Mouse (Mus musculus) stomach, embryonic 14.5 days (tissue): ENCODE measurements around the gene Cbx3. TPM values are rescaled to one million over a fixed set of nuclear protein-coding genes. Genes with fewer than 3 reads are reported as not detected.

ENCODE experiments used
- ATAC-seq: fragments of 200-750 bp; cut with Nextera tagmentation; 2 replicates; pipeline ENCODE4 v1.8.0; 2017; ENCODE audit warnings: low read depth, moderate TSS enrichment; ENCODE audit not compliant: insufficient number of reproducible peaks, insufficient read depth, low FRiP score
- H3K27ac ChIP-seq: fragments of 300-500 bp; sonication (generic); 2 replicates; pipeline ENCODE4 v1.5.1; 2014; ENCODE audit warnings: mild to moderate bottlenecking, low read length, moderate library complexity, mixed read lengths
- H3K27me3 ChIP-seq: fragments of 300-500 bp; sonication (generic); 2 replicates; pipeline ENCODE4 v1.6.1; 2014; ENCODE audit warnings: low read length, control low read depth, mixed read lengths; ENCODE audit not compliant: control insufficient read depth, insufficient read depth
- H3K36me3 ChIP-seq: fragments of 300-500 bp; sonication (generic); 2 replicates; pipeline ENCODE4 v1.6.1; 2014; ENCODE audit warnings: mild to moderate bottlenecking, control low read depth, low read length, moderate library complexity, mixed read lengths; ENCODE audit not compliant: control insufficient read depth, insufficient read depth
- H3K4me1 ChIP-seq: fragments of 300-500 bp; sonication (generic); 2 replicates; pipeline ENCODE4 v1.6.1; 2014; ENCODE audit warnings: low read length, control low read depth, mixed read lengths; ENCODE audit not compliant: control insufficient read depth, insufficient read depth
- H3K4me2 ChIP-seq: fragments of 300-500 bp; sonication (generic); replicated peaks from 2 replicates; pipeline ENCODE4 v1.6.1; 2014; ENCODE audit warnings: low read depth, low read length, control low read depth
- H3K4me3 ChIP-seq: fragments of 300-500 bp; sonication (generic); 2 replicates; pipeline ENCODE4 v1.5.1; 2014; ENCODE audit warnings: low read depth, low read length, control low read depth
- H3K9ac ChIP-seq: fragments of 300-500 bp; sonication (generic); replicated peaks from 2 replicates; pipeline ENCODE4 v1.6.1; 2014; ENCODE audit warnings: low read depth, mild to moderate bottlenecking, control low read depth, low read length, moderate library complexity, mixed read lengths
- H3K9me3 ChIP-seq: fragments of 300-500 bp; sonication (generic); 2 replicates; pipeline ENCODE4 v1.6.1; 2016; ENCODE audit warnings: low read depth, low read length, control low read depth; ENCODE audit not compliant: control insufficient read depth
- WGBS: fragments of 180-500 bp; shearing (Covaris S2); extraction: QIAGEN DNeasy Blood & Tissue Kit; methylation state at CpG from one replicate; pipeline ENCODE4 v1.1.7; 2014; 5-methylcytosine and 5-hydroxymethylcytosine counted together
- polyA plus RNA-seq: library from polyadenylated mRNA; unstranded; fragments of >200 nt; fragmentation: Nextera tagmentation; extraction: Ambion mirVana; gene quantifications from 2 replicates; pipeline ENCODE4 v1.2.1, GENCODE M21; 2014

Cbx3 gene
- polyA plus RNA-seq, 1 experiment from 2014 or later = 500 TPM

- Histone ChIP-seq H3K9ac (no peak overlapping the region), H3K27ac (no peak overlapping the region), H3K36me3 (no peaks in the 10 kb centered on the region), H3K4me2 (peak overlapping the region; percentile 88), H3K4me3 (peak overlapping the region; percentile 64), H3K9me3 (no peaks in the 10 kb centered on the region), H3K27me3 (no peaks in the 10 kb centered on the region), H3K4me1 (peaks cover 5% of the 10 kb centered on the region; the same call in 1 of the 2 replicates)
- 19% methylated on average over 5 of the region's 5 CpGs for WGBS
- ATAC-seq = no peak
Observed at GRCm38 (mm10) chr6:51523310-51523709, 53.1 kb downstream of the Cbx3 start.

- Histone ChIP-seq H3K4me3 (peak within 1 kb of the TSS; percentile 64), H3K9ac (peak within 1 kb of the TSS; percentile 57), H3K36me3 (no peaks in the 10 kb centered on the region), H3K9me3 (no peaks in the 10 kb centered on the region), H3K27me3 (no peaks in the 10 kb centered on the region), H3K27ac (no peak within 1 kb of the TSS), H3K4me2 (peak within 1 kb of the TSS; percentile 88), H3K4me1 (peaks cover 5% of the 10 kb centered on the region; the same call in 1 of the 2 replicates)
- 0% methylated on average over 43 of the region's 47 CpGs for WGBS
- peak; percentile 65; the same call in 1 of the 2 replicates for ATAC-seq
Observed at GRCm38 (mm10) chr6:51523807-51524320, 53.7 kb downstream of the Cbx3 start, which contains the start of gene Snx10. Gene Snx10 (plus strand): TSS chr6:51523901.

- Histone ChIP-seq H3K9ac (peak overlapping the region; percentile 57), H3K27ac (no peak overlapping the region), H3K4me2 (peak overlapping the region; percentile 88), H3K9me3 (no peaks in the 10 kb centered on the region), H3K27me3 (no peaks in the 10 kb centered on the region), H3K36me3 (no peaks in the 10 kb centered on the region), H3K4me3 (peak overlapping the region; percentile 64), H3K4me1 (peaks cover 5% of the 10 kb centered on the region; the same call in 1 of the 2 replicates)
- WGBS = 2% methylated on average over 21 of the region's 21 CpGs
- peak; percentile 71; the same call in 1 of the 2 replicates for ATAC-seq
Observed at GRCm38 (mm10) chr6:51524321-51524931, 54.3 kb downstream of the Cbx3 start.

GRCm38 (mm10) chr6:51525001-51525400, 54.8 kb downstream of the Cbx3 start:
- 37% methylated on average over 5 of the region's 5 CpGs for WGBS
- Histone ChIP-seq H3K36me3 (no peaks in the 10 kb centered on the region), H3K27me3 (no peaks in the 10 kb centered on the region), H3K9me3 (no peaks in the 10 kb centered on the region), H3K27ac (no peak overlapping the region), H3K4me2 (peak overlapping the region; percentile 88), H3K4me3 (peak overlapping the region; percentile 64), H3K9ac (no peak overlapping the region), H3K4me1 (peaks cover 5% of the 10 kb centered on the region; the same call in 1 of the 2 replicates)
- ATAC-seq = peak; percentile 33; the same call in 1 of the 2 replicates

GRCm38 (mm10) chr6:51529457-51529856, 59.3 kb downstream of the Cbx3 start:
- Histone ChIP-seq H3K4me2 (no peak overlapping the region), H3K27me3 (no peaks in the 10 kb centered on the region), H3K27ac (no peak overlapping the region), H3K9me3 (no peaks in the 10 kb centered on the region), H3K4me1 (peaks cover 5% of the 10 kb centered on the region; the same call in 1 of the 2 replicates), H3K4me3 (no peak overlapping the region), H3K36me3 (no peaks in the 10 kb centered on the region), H3K9ac (no peak overlapping the region)
- WGBS = 76% methylated on average over 7 of the region's 7 CpGs
- ATAC-seq = no peak

Other genes with a start within 250 kb of the Cbx3 start
- 7.5 and 9.3 TPM in 2 replicates for gene Nfe2l3, start 37.7 kb upstream of the Cbx3 start, polyA plus RNA-seq
- 1,176 and 1,224 TPM in 2 replicates for gene Hnrnpa2b1, start 466 bp upstream of the Cbx3 start, polyA plus RNA-seq
- 17.6 and 20.0 TPM in 2 replicates for gene Snx10, start 53.5 kb downstream of the Cbx3 start, polyA plus RNA-seq